Mouse (Mus musculus): ENCODE results near the gene Dnajb5.

DNA sequence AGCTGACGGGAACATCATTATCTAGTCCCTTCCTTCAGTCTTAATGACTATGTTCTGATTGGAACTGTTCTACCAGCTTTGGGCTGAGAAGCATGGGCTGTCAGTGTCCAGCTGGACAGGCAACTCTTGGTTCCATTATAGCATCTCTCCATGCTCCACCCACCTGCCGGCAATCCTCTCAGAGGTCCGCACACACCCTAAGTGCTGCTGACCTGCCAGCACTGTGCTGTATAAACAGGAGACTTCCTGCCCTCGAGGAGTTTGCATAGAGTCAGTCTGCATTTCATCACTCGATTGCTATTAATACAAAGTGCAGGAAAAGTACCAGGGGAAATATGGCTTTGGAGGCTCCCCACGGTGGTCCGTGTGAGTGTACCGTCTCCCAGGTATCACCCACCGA is 28.9 kb upstream of the Dnajb5 start:
- no peak for TF ChIP-seq CTCF (conservative IDR thresholded peaks at IDR 0.05; ENCODE audit: insufficient read depth, insufficient read length, low read depth, low read length)
- TF ChIP-seq POLR2A (IDR thresholded peaks at IDR 0.05; ENCODE audit: low read depth, low read length): no peak
